Mouse (Mus musculus) intestine, postnatal 0 days (tissue): ENCODE results near the gene Adamts1. TPM values are rescaled to one million over a fixed set of nuclear protein-coding genes. Genes with fewer than 3 reads are reported as not detected.

ENCODE experiments used
- ATAC-seq: fragments of 200-750 bp; cut with Nextera tagmentation; 2 replicates; pipeline ENCODE4 v1.8.0; 2017; ENCODE audit warnings: mild to moderate bottlenecking, moderate TSS enrichment, moderate library complexity
- H3K27ac ChIP-seq: fragments of 300-500 bp; sonication (generic); 2 replicates; pipeline ENCODE4 v1.5.1; 2014; ENCODE audit warnings: mild to moderate bottlenecking, low read depth, low read length, moderate library complexity
- H3K27me3 ChIP-seq: fragments of 300-500 bp; sonication (generic); replicated peaks from 2 replicates; pipeline ENCODE4 v1.6.1; 2014; ENCODE audit warnings: low read length, mixed read lengths; ENCODE audit not compliant: control insufficient read depth, insufficient read depth
- H3K36me3 ChIP-seq: fragments of 300-500 bp; sonication (generic); 2 replicates; pipeline ENCODE4 v1.6.1; 2014; ENCODE audit warnings: mild to moderate bottlenecking, moderate library complexity; ENCODE audit not compliant: control insufficient read depth, insufficient read depth
- H3K4me1 ChIP-seq: fragments of 300-500 bp; sonication (generic); replicated peaks from 2 replicates; pipeline ENCODE4 v1.6.1; 2014; ENCODE audit warnings: antibody characterized with exemption, low read length, mixed read lengths; ENCODE audit not compliant: control insufficient read depth, insufficient read depth
- H3K4me2 ChIP-seq: fragments of 300-500 bp; sonication (generic); replicated peaks from 2 replicates; pipeline ENCODE4 v1.6.1; 2014; ENCODE audit warnings: low read depth, mild to moderate bottlenecking, moderate library complexity
- H3K4me3 ChIP-seq: fragments of 300-500 bp; sonication (generic); 2 replicates; pipeline ENCODE4 v1.5.1; 2014; ENCODE audit warnings: low read depth, low read length
- H3K9ac ChIP-seq: fragments of 300-500 bp; sonication (generic); 2 replicates; pipeline ENCODE4 v1.6.1; 2014; ENCODE audit warnings: mild to moderate bottlenecking, low read depth, low read length
- H3K9me3 ChIP-seq: fragments of 300-500 bp; sonication (generic); 2 replicates; pipeline ENCODE4 v1.6.1; 2016; ENCODE audit warnings: mixed run types; ENCODE audit not compliant: control insufficient read depth
- CTCF ChIP-seq: sonication (generic); IDR thresholded peaks from 2 replicates; pipeline ENCODE4 v1.5.1; 2016; ENCODE audit warnings: low read depth, mild to moderate bottlenecking, control low read depth, antibody characterized with exemption, moderate library complexity
- WGBS: fragments of 180-500 bp; shearing (Covaris S2); extraction: QIAGEN DNeasy Blood & Tissue Kit; methylation state at CpG from one replicate; pipeline ENCODE4 v1.1.7; 2014; 5-methylcytosine and 5-hydroxymethylcytosine counted together
- polyA plus RNA-seq: library from polyadenylated mRNA; unstranded; fragments of >200 nt; fragmentation: Nextera tagmentation; extraction: Ambion mirVana; gene quantifications from 2 replicates; pipeline ENCODE4 v1.2.1, GENCODE M21; 2015

The Adamts1 gene
- polyA plus RNA-seq, 1 experiment from 2014 or later = 8.2 TPM

GRCm38 (mm10) chr16:85760961-85761580 is 41.8 kb downstream of the Adamts1 start:
- TF ChIP-seq CTCF = no peak
- Histone ChIP-seq H3K9me3 (no peaks in the 10 kb centered on the region), H3K36me3 (no peaks in the 10 kb centered on the region), H3K4me1 (no peaks in the 10 kb centered on the region), H3K27me3 (no peaks in the 10 kb centered on the region), H3K4me3 (no peak overlapping the region), H3K27ac (no peak overlapping the region), H3K4me2 (no peak overlapping the region), H3K9ac (no peak overlapping the region)
- ATAC-seq = no peak
- WGBS = 69% methylated on average over 7 of the region's 7 CpGs

DNA sequence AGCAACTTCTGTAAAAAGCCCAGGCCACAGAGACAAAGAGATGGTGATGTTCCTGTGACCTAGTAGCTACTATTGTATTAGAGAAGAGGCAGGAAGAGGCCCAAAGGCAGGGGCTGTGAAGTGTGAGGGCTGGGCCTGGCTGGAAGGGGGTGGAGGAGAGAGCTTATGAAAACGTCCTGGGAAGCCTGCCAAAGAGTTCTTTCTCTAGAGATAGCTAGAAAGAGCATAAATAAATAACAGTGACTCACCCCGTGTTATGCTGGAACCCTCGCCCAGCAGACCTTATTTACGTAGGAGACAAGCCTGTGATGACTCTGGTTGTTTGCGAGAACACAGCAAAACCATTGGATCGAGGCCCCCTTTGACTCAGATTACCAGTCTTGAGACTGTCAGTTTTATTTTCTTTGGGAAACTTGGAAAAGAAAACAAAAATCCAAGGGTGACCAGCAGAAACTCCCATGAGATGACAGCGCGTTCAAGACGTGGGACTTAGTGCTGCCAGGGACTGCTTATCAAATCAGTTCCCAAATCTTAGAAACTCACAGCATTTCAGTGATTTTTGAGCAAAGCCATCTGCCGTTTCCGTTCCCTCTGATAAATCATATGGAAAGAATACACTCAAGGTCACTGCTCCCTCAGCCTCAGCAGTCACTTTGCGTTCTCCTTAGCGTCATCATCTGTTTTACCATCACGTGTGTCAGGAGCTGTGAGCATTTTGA is 46.7 kb downstream of the Adamts1 start:
- Histone ChIP-seq H3K4me1 (no peaks in the 10 kb centered on the region), H3K27ac (peak overlapping the region; percentile 31), H3K9me3 (no peaks in the 10 kb centered on the region), H3K9ac (no peak overlapping the region), H3K4me2 (no peak overlapping the region), H3K36me3 (no peaks in the 10 kb centered on the region), H3K27me3 (no peaks in the 10 kb centered on the region), H3K4me3 (no peak overlapping the region)
- no peak for TF ChIP-seq CTCF
- peak; percentile 63 for ATAC-seq
- 38% methylated on average over 14 of the region's 14 CpGs for WGBS

DNA sequence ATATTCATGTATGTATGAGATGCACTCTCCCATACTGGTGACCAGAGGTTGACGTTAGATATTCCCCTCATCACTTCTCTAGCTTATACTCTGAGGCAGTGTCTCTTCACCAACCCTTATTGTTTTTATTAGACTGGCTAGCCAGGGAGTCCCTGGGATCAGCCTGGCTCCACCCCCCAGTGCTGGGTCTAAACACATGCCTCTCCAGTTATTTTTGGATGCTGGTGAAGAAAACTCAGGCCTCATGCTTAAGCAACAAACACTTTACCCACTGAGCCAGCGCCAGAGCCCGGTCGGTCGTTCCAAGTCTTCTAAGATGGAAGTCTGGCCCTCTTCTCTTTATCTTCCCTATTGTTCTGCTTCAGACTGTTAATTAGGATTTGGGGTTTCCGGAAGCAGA is 53.6 kb downstream of the Adamts1 start:
- Histone ChIP-seq H3K4me2 (no peak overlapping the region), H3K27me3 (no peaks in the 10 kb centered on the region), H3K4me1 (no peaks in the 10 kb centered on the region), H3K9me3 (no peaks in the 10 kb centered on the region), H3K4me3 (no peak overlapping the region), H3K36me3 (no peaks in the 10 kb centered on the region), H3K9ac (no peak overlapping the region), H3K27ac (no peak overlapping the region)
- WGBS = 65% methylated on average over 6 of the region's 6 CpGs
- no peak for ATAC-seq
- TF ChIP-seq CTCF = no peak

- ATAC-seq = peak; percentile 47; the same call in 1 of the 2 replicates
- TF ChIP-seq CTCF = no peak
- no peaks in the 10 kb centered on the region for H3K27me3 ChIP-seq
- WGBS = 52% methylated on average over 16 of the region's 16 CpGs
- H3K4me2 ChIP-seq = no peak overlapping the region
- peak overlapping the region; percentile 21; the same call in 1 of the 2 replicates for H3K27ac ChIP-seq
- H3K9ac ChIP-seq = no peak overlapping the region
- H3K4me3 ChIP-seq = no peak overlapping the region
- no peaks in the 10 kb centered on the region for H3K36me3 ChIP-seq
- H3K4me1 ChIP-seq = no peaks in the 10 kb centered on the region
- H3K9me3 ChIP-seq = no peaks in the 10 kb centered on the region
These were observed 55.1 kb downstream of the Adamts1 start for GRCm38 (mm10) chr16:85747589-85748360.

- Histone ChIP-seq H3K4me3 (no peak overlapping the region), H3K9ac (no peak overlapping the region), H3K9me3 (no peaks in the 10 kb centered on the region), H3K27ac (no peak overlapping the region), H3K4me2 (no peak overlapping the region), H3K36me3 (no peaks in the 10 kb centered on the region), H3K4me1 (no peaks in the 10 kb centered on the region), H3K27me3 (no peaks in the 10 kb centered on the region)
- no peak for TF ChIP-seq CTCF
- no peak for ATAC-seq
- WGBS = 70% methylated on average over 3 of the region's 3 CpGs
These were observed 56.5 kb downstream of the Adamts1 start for GRCm38 (mm10) chr16:85746386-85746785.

Other genes starting within 250 kb of the Adamts1 start
- 2.5 and 2.7 TPM in 2 replicates for gene Cyyr1, start 249.7 kb downstream of the Adamts1 start, polyA plus RNA-seq
- gene Adamts5, start 98.7 kb upstream of the Adamts1 start, polyA plus RNA-seq = 1.2 TPM in 2 replicates